Mouse (Mus musculus) bone marrow macrophage, adult 2 months (primary cell): ENCODE data around the gene Pcbp2.

Source experiments
- CTCF ChIP-seq: IDR thresholded peaks from 2 replicates; pipeline ENCODE4 v1.5.1; 2012; ENCODE audit warnings: low read depth, mild to moderate bottlenecking, low read length, moderate library complexity
- POLR2A ChIP-seq: IDR thresholded peaks from 2 replicates; pipeline ENCODE4 v1.6.1; 2012; ENCODE audit warnings: mild to moderate bottlenecking, low read depth, low read length, borderline replicate concordance

DNA sequence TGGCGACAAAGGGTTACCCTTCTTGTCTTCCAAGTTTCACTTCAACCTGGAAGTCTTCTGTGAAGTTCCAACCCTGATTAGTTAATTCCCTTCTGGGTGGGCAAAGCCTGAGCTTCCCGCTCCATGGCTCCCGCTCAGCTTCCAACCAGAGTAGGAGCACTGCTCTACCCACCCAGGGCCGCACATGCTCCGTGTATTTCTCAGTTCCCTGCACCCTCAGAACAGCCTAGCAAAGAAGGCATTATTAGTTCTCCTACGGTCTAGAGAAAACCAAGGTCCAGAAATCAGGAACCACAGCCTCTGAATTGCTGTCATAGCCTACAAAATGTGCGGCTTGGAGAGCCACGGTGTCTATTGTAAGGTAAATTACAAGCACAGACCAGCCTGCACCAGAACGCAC, 39.8 kb downstream of the Pcbp2 start:
- no peak for TF ChIP-seq CTCF
- no peak for TF ChIP-seq POLR2A
